Mouse (Mus musculus) heart, adult 2 months (tissue): ENCODE data around the gene Cep250.

Source experiments
- CTCF ChIP-seq: fragments of 200-600 bp; IDR thresholded peaks from 2 replicates; pipeline ENCODE4 v1.8.1; 2022; ENCODE audit warnings: antibody characterized with exemption, mild to moderate bottlenecking, moderate library complexity
- POLR2A ChIP-seq: fragments of 200-500 bp; IDR thresholded peaks from 2 replicates; pipeline ENCODE4 v1.6.1; 2011; ENCODE audit warnings: mild to moderate bottlenecking, low read depth, low read length, control low read depth; ENCODE audit not compliant: insufficient read depth

DNA sequence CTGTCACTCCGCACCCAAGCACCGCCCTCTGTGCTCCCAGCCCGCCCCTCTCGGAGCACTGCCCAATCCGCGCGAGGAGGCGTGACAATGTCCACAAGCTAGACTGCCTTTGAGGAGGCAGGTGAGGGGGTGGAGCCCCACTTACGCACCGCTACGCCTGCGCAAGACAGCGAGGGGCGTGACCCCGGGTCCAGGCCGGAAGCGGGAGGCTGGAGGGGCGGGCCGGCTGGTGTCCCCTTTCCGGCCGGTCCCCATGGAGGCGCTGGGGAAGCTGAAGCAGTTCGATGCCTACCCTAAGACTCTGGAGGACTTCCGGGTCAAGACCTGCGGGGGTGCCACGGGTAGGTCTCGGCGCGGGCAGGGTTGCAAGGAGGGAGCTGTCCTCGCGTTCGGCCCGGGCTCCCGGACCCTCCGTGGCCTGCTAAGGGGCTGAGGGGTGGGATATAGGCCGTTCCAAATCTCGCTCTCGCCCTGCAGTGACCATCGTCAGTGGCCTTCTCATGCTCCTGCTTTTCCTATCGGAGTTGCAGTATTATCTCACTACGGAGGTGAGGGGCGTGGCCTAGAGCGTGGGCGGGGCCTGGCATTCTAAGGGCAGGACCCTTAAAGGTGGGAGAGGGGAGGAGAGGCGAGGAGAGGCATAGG is 51.8 kb downstream of the Cep250 start, which contains the start of the genes 6430550D23Rik and Ergic3:
- TF ChIP-seq CTCF (no peak), POLR2A (peak; percentile 50)
